Mouse (Mus musculus) left cerebral cortex, postnatal 10 days (tissue): ENCODE measurements around the gene Pimreg. TPM values are rescaled to one million over a fixed set of nuclear protein-coding genes. Genes with fewer than 3 reads are reported as not detected.

Source experiments
- DNase-seq, 2 experiments: peaks; one replicate each; pipeline ENCODE4 v3.0.0; 2021 to 2022; ENCODE audit warnings: low spot score in 2 of 2, mixed read lengths in 1 of 2; ENCODE audit errors: extremely low spot score in 1 of 2
- intact Hi-C: fragments of 180-260 bp; cut with DNase I; formaldehyde crosslinking; loops from one replicate; pipeline ENCODE4 v1.15.1; 2025
- total RNA-seq, 2 experiments: library from RNA; stranded (reverse); gene quantifications; 2 replicates each; pipeline ENCODE4 v1.2.3; 2021

Gene Pimreg
- 1 to 10 TPM; 2.8 to 3.7 TPM for total RNA-seq

DNA sequence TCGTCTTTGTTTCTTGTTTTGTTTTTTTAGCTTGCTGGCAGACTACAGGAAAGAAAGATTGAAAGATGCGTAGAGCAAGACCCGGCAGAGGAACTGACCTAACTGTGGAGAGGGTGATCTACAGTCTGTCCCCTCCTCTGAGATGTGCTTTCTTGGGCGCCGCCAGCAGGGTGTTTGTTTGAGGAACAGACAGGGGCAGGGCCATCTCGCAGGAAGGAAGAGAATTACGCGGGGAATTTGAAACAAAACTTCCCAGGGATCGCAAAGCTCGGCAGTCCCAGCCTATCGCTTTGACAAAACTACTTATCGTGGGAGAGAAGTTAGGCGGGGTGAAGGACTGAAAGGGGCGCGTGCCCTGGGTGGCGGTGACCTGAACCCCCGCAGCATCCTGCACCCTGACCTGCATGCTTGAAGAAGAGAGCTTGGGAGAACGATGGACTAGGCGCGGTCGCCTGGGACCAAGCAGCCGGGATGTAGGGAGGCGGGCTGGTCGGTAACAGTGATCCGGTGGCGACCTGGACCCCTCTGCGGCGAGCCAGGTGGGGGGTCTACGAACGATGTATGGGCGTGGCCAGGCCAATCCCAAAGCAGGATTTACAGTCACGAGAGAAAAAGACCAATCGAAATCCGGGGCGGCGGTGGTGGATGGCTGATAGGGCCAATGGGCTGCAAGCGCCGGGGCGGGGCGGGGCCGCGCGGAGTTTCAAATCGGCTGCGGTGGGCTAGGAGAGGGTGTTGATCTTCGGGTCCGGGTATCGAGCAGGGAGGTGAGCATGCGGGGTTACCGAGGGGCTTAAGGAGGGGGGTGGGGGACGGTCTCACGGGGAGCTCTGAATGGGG, at the start of gene Pimreg:
TSS of gene Pimreg (plus strand) at position 265 of the 840 bp plus-strand sequence.
- peak; percentile 87 to 92 for DNase-seq
- intact Hi-C loops, result no loop called here

DNA sequence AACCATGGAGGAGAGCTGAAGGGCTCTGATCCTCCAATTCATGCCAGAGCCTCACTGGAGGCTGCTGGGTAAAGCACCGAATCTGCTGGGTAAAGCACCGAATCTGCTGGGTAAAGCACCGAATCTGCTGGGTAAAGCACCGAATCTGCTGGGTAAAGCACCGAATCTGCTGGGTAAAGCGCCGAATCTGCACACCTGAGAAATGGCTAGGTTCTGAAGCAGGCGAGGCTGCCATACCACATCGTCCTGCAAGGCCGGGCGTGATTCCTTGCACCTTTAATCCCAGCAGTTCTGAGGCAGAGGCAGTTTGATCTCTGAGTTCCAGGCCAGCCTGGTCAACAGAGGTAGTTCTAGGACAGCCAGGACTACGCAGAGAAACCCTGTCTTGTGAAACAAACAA, 49.4 kb upstream of the Pimreg start:
- DNase-seq, result no peak
- intact Hi-C loops, result no loop called here

DNA sequence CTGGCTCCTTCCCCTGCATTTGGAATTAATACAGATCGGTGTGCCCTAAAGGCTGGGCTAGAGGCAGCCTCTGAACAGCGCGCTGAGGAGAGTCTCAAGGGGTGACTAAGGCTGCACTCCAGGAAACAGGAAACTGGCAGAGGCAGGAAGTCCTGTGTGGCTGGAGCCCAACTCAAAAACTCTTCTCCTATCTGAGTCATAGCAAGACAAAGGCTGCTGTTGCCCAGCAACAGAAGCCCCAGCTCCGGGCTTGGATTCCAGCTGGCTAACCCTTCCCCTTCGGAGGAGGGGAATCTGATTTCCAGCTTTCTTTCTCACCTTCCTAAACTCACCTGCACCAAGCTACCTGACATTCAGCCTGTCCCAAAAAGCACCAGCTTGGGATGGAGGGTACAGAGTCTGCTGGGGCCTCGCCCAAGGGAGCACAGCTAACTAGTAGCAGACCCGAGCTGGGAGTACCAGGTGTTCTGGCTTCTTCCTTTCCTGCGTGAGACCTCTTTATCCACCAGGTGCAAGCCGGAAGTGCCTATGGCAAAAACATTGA, 45.8 kb upstream of the Pimreg start:
- DNase-seq, result peak; percentile 48 to 75
- intact Hi-C loops, result no loop called here

DNA sequence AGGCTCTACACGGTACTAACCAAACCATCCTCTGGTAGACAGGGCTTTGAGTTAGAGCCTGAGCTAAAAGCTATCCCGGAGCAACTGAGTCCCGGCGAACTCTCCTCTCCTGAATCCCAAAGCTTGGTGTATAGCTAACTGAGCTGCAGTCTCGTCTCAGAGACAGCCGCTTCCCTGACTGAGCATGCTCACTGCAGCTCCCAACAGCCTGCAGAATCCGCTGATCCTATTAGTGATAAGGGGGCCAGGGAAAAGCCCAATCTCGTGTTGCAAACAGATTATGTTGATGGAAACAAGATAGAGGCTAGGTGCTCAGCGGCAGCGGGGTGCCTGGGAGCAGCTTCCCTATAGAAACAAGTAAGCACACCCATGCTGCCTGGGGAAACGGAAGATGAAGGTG, 45.0 kb upstream of the Pimreg start:
- intact Hi-C loops, result no loop called here
- DNase-seq, result no peak

DNA sequence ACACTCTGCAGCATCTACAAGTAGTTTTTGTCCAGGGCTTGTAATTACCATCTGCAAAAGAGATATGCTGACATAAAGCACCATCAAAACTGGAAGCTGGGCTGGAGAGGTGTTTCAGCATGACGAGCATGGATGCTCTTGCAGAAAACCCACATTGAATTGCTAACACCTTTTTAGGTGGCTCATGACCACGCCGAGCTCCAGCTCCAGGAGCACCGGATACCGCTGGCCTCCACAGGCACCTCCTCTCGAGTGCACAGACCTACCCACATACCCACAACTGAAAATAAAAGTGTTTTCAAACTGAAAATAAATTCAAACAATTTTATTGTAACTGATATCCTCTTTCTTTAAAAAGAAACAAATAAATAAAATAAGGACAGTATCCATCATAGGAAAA, 41.6 kb upstream of the Pimreg start:
- intact Hi-C loops, result no loop called here
- DNase-seq, result no peak

DNA sequence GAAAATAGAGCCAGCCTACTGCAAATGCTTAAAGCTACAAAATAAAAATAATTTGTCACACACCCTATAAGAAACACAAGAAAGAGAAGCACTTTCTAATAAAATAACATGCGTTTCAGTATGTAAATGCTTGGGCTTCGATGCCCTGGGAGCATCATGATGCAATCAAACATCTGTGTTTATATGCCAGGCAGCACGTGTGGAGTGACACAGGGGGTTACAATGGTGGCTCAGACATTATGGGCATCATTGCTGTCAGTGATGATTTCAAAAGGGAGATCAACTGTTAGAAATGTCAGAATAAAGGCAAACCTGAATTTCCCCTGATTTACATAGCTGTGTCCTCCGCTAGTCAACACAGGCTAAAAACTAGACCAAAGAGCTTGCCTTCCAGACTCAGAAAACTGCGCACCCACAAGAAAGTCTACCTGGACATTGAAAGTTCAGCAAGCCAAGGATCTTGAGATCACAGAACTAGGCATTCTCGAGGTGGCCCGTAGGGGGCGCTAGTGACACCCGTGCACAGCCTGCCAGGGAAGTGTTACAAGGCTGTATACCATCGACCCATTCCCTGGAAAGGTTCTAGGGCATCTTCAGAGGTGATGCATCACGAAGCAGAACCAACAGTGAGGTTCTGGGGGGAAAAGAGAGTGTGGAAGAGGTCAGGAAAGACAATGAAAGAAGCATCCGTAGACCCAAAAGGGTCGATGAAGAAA, 39.5 kb upstream of the Pimreg start:
- DNase-seq, result no peak
- intact Hi-C loops, result no loop called here

DNA sequence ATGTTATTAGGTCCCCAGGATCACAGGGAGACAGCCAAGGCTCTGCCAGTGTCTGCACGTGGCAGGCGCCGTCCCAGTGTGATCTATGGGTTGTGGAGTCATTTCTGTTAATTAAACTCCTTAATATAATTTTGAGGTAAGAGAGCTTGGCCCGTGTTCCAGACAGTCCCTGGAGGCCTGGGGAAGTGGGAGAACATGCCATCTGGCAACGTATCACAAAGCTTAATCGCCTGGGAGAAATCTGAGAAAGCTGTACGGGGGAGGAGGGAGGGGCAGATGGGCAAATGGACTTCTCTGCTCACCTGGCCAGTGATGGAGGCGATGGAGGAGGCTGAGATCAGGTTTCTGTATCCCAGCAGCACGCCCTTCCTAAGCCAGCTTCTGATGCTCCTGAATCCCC, 38.7 kb upstream of the Pimreg start:
- intact Hi-C loops, result no loop called here
- no peak for DNase-seq

DNA sequence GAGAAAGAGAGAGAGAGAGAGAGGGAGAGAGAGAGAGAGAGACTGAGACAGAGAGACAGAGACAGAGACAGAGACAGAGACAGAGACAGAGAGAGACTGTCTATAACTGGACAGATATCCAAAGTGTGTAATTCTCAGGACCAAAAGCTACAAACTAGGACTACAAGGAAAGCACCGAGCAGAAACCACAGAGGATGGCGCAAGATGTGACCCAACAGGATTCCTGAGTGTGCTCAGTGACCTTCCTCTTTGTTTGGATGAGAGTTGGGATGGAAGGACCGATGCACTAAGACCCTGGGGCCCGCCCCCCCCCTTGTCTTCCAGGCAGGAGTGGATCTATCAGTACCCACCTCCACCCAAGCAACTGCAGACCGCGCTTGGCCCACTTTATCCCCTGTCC, 36.3 kb upstream of the Pimreg start:
- DNase-seq, result no peak
- intact Hi-C loops, result no loop called here

DNA sequence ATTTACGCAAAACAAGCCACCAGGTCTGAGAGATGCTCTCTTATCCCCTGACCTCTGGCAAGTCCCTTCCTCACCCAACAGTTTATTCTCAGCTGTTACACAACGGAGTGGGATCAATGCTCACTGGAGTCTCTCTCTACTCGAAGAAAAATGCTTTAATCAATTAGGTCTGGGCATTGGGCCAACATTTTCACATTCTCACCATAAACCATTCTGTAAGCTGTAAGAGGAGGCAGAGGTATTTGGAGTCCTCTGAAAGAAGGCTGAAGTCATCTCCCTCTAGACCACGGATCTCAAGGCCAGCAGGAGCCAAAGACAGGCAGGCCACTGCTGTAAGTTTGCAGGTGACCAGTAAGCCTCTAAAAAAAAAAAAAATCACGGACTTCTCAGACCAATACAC, 31.5 kb upstream of the Pimreg start:
- intact Hi-C loops, result no loop called here

DNA sequence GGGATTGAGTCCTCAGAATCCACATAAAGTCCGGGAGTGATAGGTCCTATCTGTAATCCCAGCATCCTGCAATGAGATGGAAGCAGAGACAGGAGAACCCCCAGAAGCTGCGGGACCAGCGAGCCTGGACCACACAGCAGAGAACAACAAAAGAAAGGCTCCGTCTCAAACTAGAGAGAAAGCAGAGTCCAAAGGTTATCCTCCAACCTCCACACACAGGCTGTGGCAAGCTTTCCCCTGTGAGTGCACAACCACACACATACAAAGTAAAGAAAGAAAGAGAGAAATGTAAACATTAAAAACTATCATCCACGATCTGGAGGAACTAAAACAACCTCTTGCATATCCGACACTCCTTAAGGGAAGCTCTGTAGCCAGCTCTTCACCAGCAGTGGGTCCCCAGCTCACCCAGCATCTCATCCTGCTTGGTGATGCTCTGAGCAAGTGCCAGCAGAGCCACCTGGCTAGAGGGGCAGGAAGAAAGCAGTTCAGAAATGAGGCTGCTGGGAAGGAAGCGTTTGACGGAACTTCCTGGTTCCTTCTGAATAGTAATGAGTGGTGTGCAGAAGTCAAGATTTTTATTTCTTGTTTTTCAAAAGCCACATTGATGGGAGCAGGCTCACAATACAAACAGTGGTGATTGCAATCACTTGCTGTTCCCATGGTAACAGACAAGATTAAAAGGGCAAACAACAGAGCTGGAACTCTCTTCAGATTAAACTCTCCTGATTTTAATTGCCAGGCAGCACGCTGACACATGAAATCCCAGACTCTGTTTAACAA, 30.7 kb upstream of the Pimreg start:
- intact Hi-C loops, result no loop called here
- DNase-seq, result no peak

More for the DNA sequence above, 31.5 kb upstream of the Pimreg start:
- DNase-seq, result no peak

DNA sequence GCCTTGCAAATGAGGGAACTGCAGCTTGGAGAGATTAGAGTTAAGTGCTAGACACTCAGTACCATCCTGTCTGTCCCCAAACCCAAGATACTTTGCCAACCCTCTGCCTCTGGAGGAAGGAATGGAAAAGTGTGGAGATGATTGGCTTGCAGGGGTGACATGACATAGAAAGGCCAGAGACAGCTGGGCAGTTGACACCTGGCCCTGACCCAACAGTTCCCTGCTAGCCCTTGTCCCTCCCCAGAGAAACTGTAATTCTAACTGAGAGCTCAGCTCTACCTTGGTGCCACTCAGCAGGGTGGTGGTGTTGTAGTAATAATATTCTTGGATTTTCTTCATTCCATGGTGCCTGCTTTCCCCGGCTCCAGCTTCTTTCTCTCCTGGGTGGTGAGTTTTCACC, 29.9 kb upstream of the Pimreg start:
- intact Hi-C loops, result no loop called here
- DNase-seq, result no peak

DNA sequence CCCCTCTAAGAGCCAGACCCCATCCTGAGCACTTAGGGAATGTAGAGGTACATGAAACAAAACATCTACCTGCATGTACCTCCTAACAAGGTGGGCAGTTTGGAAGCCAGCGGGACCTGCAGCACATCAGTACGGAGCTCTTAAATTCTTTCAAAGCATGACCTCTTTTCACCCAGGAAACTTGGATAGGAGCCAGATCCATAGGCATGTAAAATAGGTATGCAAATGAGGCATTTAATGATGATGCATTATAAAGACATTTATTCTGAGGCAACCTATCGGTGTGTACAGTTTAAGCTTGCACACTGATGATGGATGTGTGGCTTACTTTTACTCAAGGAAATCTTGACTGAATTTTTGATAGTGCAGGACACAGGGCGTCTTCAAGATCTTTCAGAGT, 27.2 kb upstream of the Pimreg start:
- intact Hi-C loops, result no loop called here
- DNase-seq, result no peak

DNA sequence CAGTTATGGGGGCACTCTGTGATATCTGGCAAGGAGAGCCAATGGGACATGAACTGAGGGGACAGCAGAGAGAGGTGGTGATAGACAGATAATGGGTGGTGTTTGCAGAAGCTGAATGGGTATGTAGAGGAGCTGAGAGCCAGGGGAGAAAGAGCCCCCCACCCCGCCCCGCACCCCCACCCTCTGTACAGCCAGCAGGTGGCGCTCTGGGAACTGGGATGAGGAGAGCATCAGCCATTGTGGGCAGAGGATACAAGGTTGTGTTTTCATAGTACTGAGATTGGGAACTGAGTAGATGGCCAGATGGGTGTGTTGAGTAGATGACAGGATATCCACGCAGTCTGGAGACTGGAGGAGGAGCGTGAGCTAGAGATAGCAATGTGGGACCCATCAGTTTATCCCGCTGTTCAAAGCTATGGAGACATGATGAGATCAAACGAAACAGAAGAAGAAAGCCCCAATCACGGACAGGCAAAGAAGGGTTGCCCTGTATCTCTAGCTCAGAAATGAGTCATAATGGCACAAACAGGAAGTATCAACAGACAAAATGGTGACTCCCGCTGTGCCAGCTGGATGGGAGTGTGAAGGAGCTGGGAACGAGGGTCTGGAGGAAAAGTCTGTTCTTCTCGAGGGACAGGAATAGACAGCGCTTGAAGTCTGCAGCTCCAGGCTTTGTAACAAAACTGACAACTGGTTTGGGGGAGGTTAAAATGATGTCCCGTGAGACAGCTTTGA, 25.1 kb upstream of the Pimreg start:
- no peak for DNase-seq
- intact Hi-C loops, result no loop called here

DNA sequence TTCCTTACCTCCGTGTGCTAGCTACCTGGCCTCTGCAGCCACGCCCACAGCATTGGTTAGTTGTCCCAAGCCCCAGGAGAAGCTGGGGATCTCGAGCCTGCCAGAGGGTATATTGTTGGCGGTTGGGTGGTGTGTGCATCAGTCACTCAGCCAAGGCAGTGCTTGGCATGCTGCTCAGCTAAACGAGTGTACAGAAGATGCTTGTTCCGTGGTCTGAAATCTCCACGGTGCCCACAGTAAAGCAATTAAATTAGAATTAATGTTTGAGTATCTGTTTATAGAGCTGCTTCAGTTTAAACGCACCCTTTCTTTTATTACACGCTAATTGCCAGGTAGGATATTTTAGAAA, 24.6 kb upstream of the Pimreg start:
- DNase-seq, result no peak
- intact Hi-C loops, result no loop called here

DNA sequence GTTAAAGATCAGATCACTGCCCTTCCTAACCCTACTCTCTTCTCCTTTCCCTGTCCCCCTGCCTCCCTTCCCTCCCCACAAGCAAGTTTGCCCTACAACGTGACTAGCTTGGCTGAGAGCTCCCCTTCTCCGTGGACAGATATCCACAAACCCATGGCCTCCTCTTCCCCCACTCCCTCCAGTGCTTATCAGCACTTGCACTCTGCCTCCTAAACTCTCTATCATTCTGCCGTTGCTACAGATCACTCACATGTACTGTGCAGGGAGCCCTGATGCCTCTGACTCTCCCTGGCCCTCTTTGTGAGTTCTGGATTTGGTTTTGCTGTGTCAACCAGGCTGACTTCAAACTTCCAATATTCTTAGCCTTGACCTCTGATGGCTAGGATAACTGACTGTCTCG, 20.8 kb upstream of the Pimreg start:
- intact Hi-C loops, result loop anchor here (10.0 kb wide), 2 partner anchors 176 to 346 kb away; no protein-coding TSS in a partner anchor
- no peak for DNase-seq

DNA sequence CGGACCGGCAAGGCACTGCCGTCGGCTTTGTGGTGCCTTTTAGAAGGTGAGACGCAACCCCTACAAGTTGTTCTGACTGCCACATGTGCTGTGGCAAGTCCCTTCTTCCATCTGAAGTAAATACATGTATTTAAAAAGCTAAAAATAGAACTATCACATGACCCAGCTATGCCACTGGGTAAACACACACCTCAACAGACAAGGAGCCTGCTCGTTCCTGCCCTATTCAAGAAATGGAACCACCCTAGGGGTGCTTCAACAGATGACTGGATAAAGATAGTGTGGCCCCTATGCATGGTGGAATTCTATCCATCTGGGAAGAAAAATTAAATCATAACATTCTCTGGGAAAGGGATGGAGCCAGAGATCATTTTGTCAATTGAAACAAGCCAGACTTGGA, 19.0 kb upstream of the Pimreg start:
- DNase-seq, result no peak
- intact Hi-C loops, result loop anchor here (10.0 kb wide), 2 partner anchors 178 to 348 kb away; no protein-coding TSS in a partner anchor

DNA sequence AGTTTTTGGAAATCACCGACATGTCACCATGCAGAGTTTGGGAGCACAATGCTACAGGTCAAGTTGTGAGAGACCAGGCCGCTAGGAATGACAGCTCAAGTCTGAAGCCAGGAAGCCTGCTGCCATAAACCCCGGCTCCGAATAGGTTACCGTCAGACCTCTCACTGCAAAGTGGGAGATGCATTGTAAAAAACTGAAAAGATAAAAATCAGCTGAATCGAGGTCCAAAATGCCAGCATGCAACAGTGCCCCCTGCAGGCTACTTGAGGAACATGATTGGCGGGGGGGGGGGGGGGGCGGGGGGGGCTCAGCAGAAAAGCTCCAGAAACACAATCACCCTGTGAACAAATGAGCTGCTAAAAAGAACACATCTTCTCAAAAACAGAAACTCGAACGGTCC, 18.3 kb upstream of the Pimreg start:
- DNase-seq, result no peak
- intact Hi-C loops, result loop anchor here (10.0 kb wide), 2 partner anchors 179 to 349 kb away; no protein-coding TSS in a partner anchor

DNA sequence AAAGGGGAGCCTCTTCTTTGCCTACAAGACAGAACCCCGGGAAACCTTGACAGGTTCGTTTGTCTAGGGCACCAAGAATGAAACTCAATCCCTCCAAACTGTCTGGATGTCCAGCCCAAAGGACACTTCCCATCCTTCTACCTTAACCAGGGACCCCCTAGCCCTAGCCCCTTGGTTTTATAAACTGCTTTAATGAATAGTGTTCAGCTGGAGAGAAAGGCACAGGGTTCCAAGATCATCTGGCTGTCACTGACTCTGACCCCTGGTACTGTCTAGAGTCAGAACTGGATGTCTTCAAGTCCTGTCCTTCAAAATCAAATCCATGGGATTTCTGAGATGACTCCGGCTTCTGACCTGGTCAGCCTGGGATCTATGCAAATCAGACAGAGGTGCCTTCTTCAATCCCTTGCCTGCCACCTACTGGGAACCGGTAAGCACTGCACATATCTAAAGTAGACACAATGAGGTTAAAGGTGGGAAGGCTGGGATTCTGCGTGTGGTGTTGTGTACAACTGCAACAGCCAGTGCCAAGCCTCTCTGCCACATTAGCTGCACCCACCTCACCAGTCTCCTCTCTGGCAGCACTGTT, 17.5 kb upstream of the Pimreg start:
- DNase-seq, result peak in 1 of 2 experiments; percentile 70

More for the DNA sequence above, 17.5 kb upstream of the Pimreg start:
- intact Hi-C loops, result loop anchor here (10.0 kb wide), 2 partner anchors 179 to 349 kb away; no protein-coding TSS in a partner anchor
